Mouse (Mus musculus) hindbrain, postnatal 0 days (tissue): ENCODE data around the gene Rsf1. TPM values are rescaled to one million over a fixed set of nuclear protein-coding genes. Genes with fewer than 3 reads are reported as not detected.

Experiments used
- ATAC-seq: fragments of 200-750 bp; cut with Nextera tagmentation; 2 replicates; pipeline ENCODE4 v1.8.0; 2017; ENCODE audit warnings: mild to moderate bottlenecking, moderate TSS enrichment, moderate library complexity
- DNase-seq: peaks from one replicate; pipeline ENCODE4 v3.0.0-alpha.2; 2015; ENCODE audit warnings: low spot score
- H3K27ac ChIP-seq: fragments of 300-500 bp; sonication (generic); 2 replicates; pipeline ENCODE4 v1.5.1; 2014; ENCODE audit warnings: mild to moderate bottlenecking
- H3K27me3 ChIP-seq: fragments of 300-500 bp; sonication (generic); 2 replicates; pipeline ENCODE4 v1.6.1; 2014; ENCODE audit warnings: low read length, mixed read lengths; ENCODE audit not compliant: insufficient read depth
- H3K36me3 ChIP-seq: fragments of 300-500 bp; sonication (generic); 2 replicates; pipeline ENCODE4 v1.6.1; 2014; ENCODE audit warnings: low read length, mixed read lengths; ENCODE audit not compliant: insufficient read depth
- H3K4me1 ChIP-seq: fragments of 300-500 bp; sonication (generic); 2 replicates; pipeline ENCODE4 v1.6.1; 2014; ENCODE audit warnings: antibody characterized with exemption, low read length, mixed read lengths; ENCODE audit not compliant: insufficient read depth
- H3K4me2 ChIP-seq: fragments of 300-500 bp; sonication (generic); 2 replicates; pipeline ENCODE4 v1.6.1; 2014; ENCODE audit warnings: low read depth, mild to moderate bottlenecking, low read length, moderate library complexity, mixed read lengths
- H3K4me3 ChIP-seq: fragments of 300-500 bp; sonication (generic); 2 replicates; pipeline ENCODE4 v1.5.1; 2014; ENCODE audit warnings: low read length
- H3K9ac ChIP-seq: fragments of 300-500 bp; sonication (generic); replicated peaks from 2 replicates; pipeline ENCODE4 v1.6.1; 2014; ENCODE audit warnings: mild to moderate bottlenecking, low read length, moderate library complexity, mixed read lengths
- H3K9me3 ChIP-seq: fragments of 300-500 bp; sonication (generic); 2 replicates; pipeline ENCODE4 v1.6.1; 2016; ENCODE audit warnings: low read length, mixed read lengths
- CTCF ChIP-seq: IDR thresholded peaks from 2 replicates; pipeline ENCODE4 v1.5.1; 2016; ENCODE audit warnings: antibody characterized with exemption, control low read depth, low read depth
- WGBS: fragments of 180-500 bp; shearing (Covaris S2); extraction: QIAGEN DNeasy Blood & Tissue Kit; methylation state at CpG from one replicate; pipeline ENCODE4 v1.1.7; 2014; 5-methylcytosine and 5-hydroxymethylcytosine counted together
- polyA plus RNA-seq: library from polyadenylated mRNA; unstranded; fragments of >200 nt; fragmentation: Nextera tagmentation; extraction: Ambion mirVana; gene quantifications from 2 replicates; pipeline ENCODE4 v1.2.1, GENCODE M21; 2015
- total RNA-seq: library from RNA; depleted of rRNA; stranded (reverse); fragments of >200 nt; gene quantifications from 2 replicates; pipeline ENCODE4 v1.2.3, GENCODE M21; 2014

Gene Rsf1
- total and polyA plus RNA-seq, 2 experiments from 2014 or later = 18.2 to 27.6 TPM

GRCm38 (mm10) chr7:97590488-97590887 lies 10.8 kb downstream of the Rsf1 start:
- no peak; the same call in 1 of the 2 replicates for ATAC-seq
- H3K4me1 ChIP-seq = no peaks in the 10 kb centered on the region; the same call in 1 of the 2 replicates

GRCm38 (mm10) chr7:97591336-97591735 lies 11.6 kb downstream of the Rsf1 start:
- ATAC-seq = no peak
- Histone ChIP-seq H3K4me1 (no peaks in the 10 kb centered on the region; the same call in 1 of the 2 replicates), H3K9ac (no peak overlapping the region), H3K9me3 (no peaks in the 10 kb centered on the region), H3K4me2 (no peak overlapping the region), H3K36me3 (no peaks in the 10 kb centered on the region), H3K4me3 (no peak overlapping the region), H3K27me3 (no peaks in the 10 kb centered on the region), H3K27ac (no peak overlapping the region)
- 80% methylated on average over 6 of the region's 6 CpGs for WGBS
- no peak for DNase-seq
- TF ChIP-seq CTCF = no peak

More at GRCm38 (mm10) chr7:97590488-97590887, 10.8 kb downstream of the Rsf1 start:
- no peak overlapping the region for H3K4me3 ChIP-seq
- no peak for DNase-seq
- H3K36me3 ChIP-seq = no peaks in the 10 kb centered on the region
- H3K27me3 ChIP-seq = no peaks in the 10 kb centered on the region
- H3K9me3 ChIP-seq = no peaks in the 10 kb centered on the region
- no peak overlapping the region for H3K27ac ChIP-seq
- H3K9ac ChIP-seq = no peak overlapping the region
- 45% methylated on average over 3 of the region's 3 CpGs for WGBS
- H3K4me2 ChIP-seq = no peak overlapping the region
- TF ChIP-seq CTCF = no peak

GRCm38 (mm10) chr7:97592396-97592795 lies 12.7 kb downstream of the Rsf1 start:
- 99% methylated on average over 4 of the region's 4 CpGs for WGBS
- Histone ChIP-seq H3K36me3 (no peaks in the 10 kb centered on the region), H3K9me3 (no peaks in the 10 kb centered on the region), H3K4me1 (no peaks in the 10 kb centered on the region; the same call in 1 of the 2 replicates), H3K4me2 (no peak overlapping the region), H3K9ac (no peak overlapping the region), H3K27ac (no peak overlapping the region), H3K4me3 (no peak overlapping the region), H3K27me3 (no peaks in the 10 kb centered on the region)
- DNase-seq (no peak), ATAC-seq (no peak)
- TF ChIP-seq CTCF = no peak

- no peak for TF ChIP-seq CTCF
- ATAC-seq (no peak), DNase-seq (no peak)
- no peak overlapping the region for H3K9ac ChIP-seq
- H3K4me3 ChIP-seq = no peak overlapping the region
- H3K27ac ChIP-seq = no peak overlapping the region
- H3K36me3 ChIP-seq = no peaks in the 10 kb centered on the region
- 79% methylated on average over 2 of the region's 2 CpGs for WGBS
- no peaks in the 10 kb centered on the region for H3K9me3 ChIP-seq
- H3K27me3 ChIP-seq = no peaks in the 10 kb centered on the region
- H3K4me1 ChIP-seq = no peaks in the 10 kb centered on the region; the same call in 1 of the 2 replicates
- no peak overlapping the region for H3K4me2 ChIP-seq
These were observed 13.8 kb downstream of the Rsf1 start for GRCm38 (mm10) chr7:97593535-97593934.

GRCm38 (mm10) chr7:97598548-97598947 lies 18.9 kb downstream of the Rsf1 start:
- Histone ChIP-seq H3K27me3 (no peaks in the 10 kb centered on the region), H3K4me1 (no peaks in the 10 kb centered on the region), H3K9me3 (no peaks in the 10 kb centered on the region), H3K4me2 (no peak overlapping the region), H3K9ac (no peak overlapping the region), H3K27ac (no peak overlapping the region), H3K4me3 (no peak overlapping the region), H3K36me3 (no peaks in the 10 kb centered on the region)
- no peak for ATAC-seq
- WGBS = 88% methylated on average over 2 of the region's 2 CpGs
- no peak for DNase-seq
- TF ChIP-seq CTCF = no peak

- WGBS = 96% methylated on average over 5 of the region's 5 CpGs
These were observed 41.7 kb downstream of the Rsf1 start for GRCm38 (mm10) chr7:97621346-97621745.

GRCm38 (mm10) chr7:97622676-97623075 lies 43.0 kb downstream of the Rsf1 start:
- H3K4me3 ChIP-seq = no peak overlapping the region
- ATAC-seq (no peak), DNase-seq (no peak)
- WGBS = 97% methylated on average over 1 of the region's 1 CpGs
- H3K27ac ChIP-seq = no peak overlapping the region
- H3K27me3 ChIP-seq = no peaks in the 10 kb centered on the region
- no peak overlapping the region for H3K4me2 ChIP-seq
- 0 out of 2 replicates have a peak, but pooled peaks cover 4% of the 10 kb centered on the region for H3K36me3 ChIP-seq
- TF ChIP-seq CTCF = no peak
- no peaks in the 10 kb centered on the region for H3K9me3 ChIP-seq
- H3K4me1 ChIP-seq = no peaks in the 10 kb centered on the region
- H3K9ac ChIP-seq = no peak overlapping the region

More at GRCm38 (mm10) chr7:97621346-97621745, 41.7 kb downstream of the Rsf1 start:
- Histone ChIP-seq H3K9me3 (no peaks in the 10 kb centered on the region), H3K27ac (no peak overlapping the region), H3K36me3 (0 out of 2 replicates have a peak, but pooled peaks cover 6% of the 10 kb centered on the region), H3K4me3 (no peak overlapping the region), H3K27me3 (no peaks in the 10 kb centered on the region), H3K9ac (no peak overlapping the region), H3K4me1 (no peaks in the 10 kb centered on the region), H3K4me2 (no peak overlapping the region)
- ATAC-seq (no peak), DNase-seq (no peak)
- TF ChIP-seq CTCF = no peak
